Mouse (Mus musculus) right cerebral cortex, postnatal 4 days (tissue): ENCODE measurements around the gene Rasgrf2.

Experiments used
- DNase-seq: peaks from one replicate; pipeline ENCODE4 v3.0.0-alpha.2; 2022

Gene Rasgrf2

DNA sequence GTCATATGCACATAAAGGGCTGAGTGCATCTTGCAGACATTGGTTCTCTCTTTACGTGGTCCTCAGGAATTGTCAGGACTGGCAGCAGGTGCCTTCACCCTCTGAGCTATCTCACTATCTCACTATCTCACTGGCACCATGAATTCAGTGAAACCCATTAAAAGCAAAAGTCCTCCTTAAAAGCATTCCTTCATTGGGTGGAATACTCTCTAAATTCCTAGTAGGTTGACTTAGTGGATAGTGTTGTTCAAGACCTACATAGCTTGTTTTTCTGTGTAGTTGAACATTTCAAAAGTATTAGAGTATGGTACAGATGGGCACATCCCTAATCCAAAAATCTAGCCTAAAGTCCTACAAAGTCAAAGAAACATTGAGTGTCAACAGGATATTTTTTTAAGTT is 199.3 kb downstream of the Rasgrf2 start:
- no peak for DNase-seq

DNA sequence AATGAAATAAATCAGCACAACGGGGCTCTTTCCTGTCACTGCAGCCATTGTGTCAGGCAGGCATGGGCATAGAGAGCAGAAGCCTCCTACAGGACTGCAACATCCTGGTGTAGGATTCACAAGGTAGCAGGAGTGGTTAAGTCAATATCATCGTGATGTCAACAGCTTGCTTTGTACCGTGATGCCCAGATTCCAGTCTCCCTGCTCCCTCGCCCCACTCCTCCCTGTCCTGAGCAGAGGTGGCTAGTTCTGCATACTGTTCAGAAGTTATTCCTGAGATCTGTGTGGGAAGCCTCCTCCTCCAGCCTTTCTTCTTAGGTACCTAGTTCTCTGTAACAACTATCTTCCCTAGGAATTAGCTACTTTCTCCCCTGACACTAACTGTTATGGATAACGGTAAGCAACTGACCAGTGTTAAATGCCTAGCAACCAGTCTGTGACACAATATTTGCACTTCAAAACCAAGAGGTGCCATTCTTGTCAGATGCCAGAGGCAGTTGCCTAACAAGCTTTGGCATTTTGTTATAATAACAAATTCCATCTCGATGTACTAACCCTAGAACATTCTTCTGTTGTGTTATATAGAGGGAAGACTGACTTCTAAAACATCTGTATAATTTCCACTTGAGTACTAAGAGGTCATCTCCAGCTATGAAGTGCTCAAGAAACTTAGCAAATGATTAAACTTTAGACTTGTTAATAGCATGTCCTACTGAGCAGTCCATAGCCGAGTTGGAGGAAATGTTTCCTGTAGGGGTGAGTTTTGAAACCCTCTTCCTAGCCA is 201.3 kb downstream of the Rasgrf2 start:
- no peak for DNase-seq

DNA sequence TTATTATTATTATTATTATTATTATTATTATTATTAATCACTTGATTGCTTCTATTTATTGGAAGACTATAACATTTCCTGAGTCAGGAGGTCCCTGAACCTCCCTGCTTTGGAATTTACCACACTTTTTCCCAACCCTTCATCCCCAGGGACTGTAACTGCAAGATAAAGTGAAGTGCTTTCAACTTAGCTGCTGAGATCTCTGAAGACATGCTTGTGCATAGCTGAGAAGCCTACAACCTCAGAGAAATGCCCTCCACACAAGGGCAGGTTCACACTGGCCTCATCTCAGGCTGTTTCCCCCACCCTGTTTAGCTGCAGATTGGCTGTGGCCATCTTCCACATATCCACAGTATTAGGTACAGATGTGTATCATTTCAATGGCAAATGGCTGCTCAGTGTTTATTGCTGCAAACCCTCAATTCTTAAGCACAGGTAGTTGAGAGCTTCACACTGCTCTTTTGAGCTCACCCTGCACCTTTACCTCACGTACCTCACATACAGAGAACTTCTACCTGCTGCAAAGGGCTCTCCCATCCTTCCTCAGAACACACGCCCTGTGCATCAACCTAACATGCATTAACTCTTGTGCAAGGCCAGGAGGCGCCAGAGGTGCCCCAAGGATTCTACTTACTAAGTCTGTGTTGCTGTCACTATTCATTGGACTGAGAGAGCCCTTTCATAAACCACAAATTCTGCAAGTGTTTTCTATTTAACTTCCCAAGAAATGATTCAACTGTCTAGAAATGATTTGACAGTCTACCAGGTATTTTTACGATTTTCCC is 202.7 kb downstream of the Rasgrf2 start:
- no peak for DNase-seq

DNA sequence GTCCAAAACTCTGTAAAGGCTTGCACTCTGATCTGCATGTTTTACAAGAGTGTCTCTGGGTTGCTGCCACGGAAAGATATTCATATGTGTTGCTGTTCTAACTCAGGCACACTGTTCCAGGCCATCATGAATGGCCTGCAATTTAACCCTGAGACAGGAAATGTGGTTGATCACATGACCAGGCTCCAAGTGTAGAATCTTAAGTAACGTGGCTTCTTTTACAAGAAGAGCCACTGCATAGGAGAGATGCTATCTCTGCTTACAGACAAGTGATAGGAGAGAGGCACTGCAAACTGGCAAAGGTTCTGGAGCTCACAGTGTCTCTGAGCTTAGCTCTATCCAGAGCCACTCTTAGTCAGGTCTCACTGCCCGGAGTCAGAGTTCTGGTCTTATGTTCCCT is 210.4 kb downstream of the Rasgrf2 start:
- no peak for DNase-seq

GRCm38 (mm10) chr13:91918764-91919163 is 212.7 kb downstream of the Rasgrf2 start:
- no peak for DNase-seq

DNA sequence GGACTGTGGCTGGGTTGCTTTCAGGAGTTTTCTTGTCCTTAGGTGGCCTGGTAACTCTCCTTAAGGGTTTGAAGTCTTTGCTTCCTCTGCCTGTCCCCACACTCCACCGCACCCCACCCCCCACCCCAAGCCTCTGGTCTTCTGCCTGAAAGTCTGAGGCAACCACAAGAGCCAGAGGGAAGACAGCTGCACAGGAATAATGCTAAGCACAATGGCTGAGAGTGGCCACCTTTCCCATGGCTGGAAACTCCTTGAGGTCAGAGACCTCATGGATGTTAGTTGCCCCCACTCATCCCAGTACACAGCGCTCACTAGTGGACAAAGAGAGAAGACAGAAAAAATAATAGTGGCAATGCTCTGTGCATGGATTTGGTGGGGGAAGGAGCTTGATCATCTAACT is 213.6 kb downstream of the Rasgrf2 start:
- no peak for DNase-seq

DNA sequence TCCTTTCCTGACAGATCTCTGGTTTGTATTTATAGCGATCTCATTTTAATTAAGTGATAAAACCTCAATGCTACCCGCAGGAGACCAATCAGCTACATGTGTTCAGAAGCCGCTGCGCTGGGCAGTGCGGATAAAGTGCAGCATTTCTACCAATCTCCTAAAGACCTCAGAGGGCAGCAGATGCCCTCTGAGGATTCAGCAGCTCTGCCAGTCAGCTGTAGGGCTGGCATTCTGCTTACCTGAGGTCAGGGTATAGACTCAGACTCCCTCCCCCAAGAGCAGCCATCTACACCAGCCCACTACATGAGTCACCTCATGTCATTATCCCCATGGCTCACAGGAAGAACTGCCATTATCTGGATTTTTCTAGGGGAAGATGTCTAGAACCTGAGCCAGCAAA is 215.1 kb downstream of the Rasgrf2 start:
- no peak for DNase-seq

GRCm38 (mm10) chr13:91915582-91916239 is 215.7 kb downstream of the Rasgrf2 start:
- peak; percentile 25 for DNase-seq

DNA sequence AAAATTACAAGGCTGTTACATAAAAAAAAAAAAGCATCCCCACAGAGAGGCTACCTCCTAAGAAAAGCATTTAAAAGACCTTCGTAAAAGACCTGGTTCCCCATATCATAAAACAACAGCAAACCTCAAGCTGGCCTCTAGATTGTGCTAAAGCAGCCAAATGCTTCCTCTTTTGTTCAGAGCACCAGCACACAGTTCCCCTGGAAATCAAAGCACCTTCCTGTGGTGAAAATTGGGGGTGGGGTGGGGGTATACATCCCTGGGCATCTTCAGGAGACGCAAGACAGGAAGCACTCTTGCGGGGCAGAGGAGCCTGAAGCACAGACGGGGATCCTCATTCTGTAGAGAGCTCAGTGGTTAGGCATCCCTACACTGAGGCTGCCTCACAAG is 216.3 kb downstream of the Rasgrf2 start:
- no peak for DNase-seq

GRCm38 (mm10) chr13:91911652-91912051 is 219.8 kb downstream of the Rasgrf2 start:
- no peak for DNase-seq

DNA sequence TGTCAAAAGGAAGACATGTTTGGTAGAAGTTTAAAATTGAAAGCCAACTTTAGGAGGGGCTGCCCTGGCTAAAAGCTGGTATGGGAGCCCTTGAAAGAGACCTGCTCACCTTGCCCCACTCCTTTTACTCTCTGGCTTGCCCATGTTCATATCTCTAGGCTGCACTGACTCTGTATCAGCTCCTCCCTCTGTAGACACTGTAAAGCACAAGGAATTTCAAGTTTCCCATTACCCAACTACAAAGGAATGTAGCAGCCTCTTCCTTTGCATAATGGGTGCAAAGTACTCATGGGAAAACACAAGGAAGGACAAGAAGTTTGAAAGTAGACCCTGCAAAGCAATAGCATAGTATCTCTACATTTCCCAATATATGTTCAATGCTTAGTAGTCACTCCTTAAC is 220.2 kb downstream of the Rasgrf2 start:
- DNase-seq, result no peak

DNA sequence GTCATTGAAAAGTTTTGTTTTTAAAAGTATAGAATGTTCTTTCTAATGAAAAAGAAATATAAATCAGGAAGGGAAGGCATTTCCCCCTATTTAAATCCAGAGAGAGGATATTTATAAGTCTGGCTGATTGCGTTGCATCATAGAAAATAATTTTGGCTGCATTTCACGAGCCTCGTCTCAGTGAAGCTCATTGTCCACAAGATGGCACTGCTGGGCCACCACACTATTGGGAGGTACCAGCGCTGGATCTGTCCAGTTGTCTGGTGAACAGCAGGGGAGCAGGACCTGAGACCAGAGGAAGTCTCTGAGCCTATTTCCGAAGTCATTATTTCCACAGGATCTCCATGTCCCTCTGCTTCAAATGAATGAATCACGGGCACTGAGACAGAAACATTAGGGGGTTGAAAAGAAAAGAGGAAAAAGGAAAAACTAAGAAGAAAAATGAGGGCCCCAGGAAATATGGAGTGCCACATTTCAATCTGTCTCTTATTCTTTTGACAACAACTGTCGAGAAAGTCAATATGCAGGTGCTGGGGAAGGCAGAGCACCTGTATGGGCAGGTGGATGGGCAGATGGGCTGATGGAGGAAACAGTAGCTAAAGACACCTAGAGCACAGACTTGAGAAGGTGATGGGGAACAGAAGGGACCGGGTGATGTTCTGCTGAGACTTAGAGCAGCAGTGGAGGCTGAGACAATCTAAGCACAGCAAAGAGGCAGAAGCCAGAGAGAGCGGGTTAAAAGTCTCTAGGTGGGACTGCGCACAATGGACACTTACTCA is 223.1 kb downstream of the Rasgrf2 start:
- DNase-seq, result peak; percentile 77

DNA sequence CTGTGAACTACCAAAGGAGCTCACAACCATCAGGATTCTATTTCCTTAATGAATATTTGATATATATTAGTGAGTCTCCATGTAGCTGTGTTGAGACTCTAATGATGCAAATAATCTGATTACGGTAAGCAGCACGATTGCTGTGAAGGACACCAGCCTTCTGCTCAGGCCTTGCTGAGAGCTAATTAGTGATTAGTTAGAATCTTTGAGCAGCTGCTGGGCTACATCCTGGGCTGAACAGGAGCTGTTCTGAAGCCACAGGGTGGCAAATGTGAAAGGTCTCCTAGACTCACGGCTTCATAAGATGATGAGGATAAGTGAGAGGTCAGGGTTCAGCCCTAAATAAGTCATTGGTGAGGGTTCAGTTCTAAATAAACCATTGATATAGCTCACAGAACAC is 225.1 kb downstream of the Rasgrf2 start:
- DNase-seq, result no peak

DNA sequence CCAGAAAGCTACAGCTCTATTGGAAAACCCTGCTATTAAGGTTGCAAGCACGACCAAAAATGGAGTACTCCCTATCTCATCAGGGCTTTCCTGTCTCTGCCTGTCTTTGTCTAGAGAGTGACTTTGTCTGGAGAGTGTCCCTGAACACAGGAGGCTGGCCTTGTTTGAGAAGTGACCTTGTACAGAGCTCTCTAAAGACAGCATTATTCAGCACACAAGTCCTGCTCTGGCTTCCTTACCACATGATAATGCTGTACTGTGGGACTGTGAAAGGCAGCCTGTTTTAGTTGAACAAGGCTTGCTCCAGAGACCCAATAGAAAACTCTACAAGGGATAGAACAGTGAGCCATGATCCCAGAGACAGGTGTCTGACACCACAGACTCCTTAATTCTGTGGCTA is 235.0 kb downstream of the Rasgrf2 start:
- DNase-seq, result no peak

- DNase-seq, result no peak
These were observed 238.3 kb downstream of the Rasgrf2 start for GRCm38 (mm10) chr13:91893132-91893531.

DNA sequence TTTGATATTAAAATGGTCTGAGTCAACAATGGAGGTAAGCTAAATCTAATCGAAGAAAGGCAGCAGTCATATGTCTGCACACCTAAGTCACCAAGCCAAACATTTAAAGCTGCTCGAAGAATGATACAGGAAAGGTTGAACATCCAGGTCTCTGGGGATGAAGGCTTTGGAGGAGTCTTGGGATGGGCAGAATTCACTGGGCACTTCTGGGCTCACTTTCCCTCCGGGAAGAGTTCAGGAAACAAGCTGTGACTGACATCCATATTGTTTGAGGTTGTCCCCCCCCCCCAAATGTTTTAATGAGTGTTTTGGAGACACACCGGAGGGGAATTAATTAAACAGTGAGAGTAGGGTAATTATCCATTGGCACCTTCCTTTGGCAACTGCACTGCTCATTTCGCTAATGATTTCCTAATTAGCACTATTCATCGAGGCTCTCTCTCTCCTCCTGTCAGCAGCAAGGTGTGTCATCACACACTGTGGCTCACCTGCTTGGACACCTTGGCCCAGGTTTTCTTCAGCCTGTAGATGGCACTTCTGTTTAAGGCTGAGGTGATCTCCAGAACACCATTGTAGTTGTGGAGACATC is 241.3 kb downstream of the Rasgrf2 start:
- DNase-seq, result no peak

GRCm38 (mm10) chr13:91884714-91885386 is 246.6 kb downstream of the Rasgrf2 start:
- no peak for DNase-seq

DNA sequence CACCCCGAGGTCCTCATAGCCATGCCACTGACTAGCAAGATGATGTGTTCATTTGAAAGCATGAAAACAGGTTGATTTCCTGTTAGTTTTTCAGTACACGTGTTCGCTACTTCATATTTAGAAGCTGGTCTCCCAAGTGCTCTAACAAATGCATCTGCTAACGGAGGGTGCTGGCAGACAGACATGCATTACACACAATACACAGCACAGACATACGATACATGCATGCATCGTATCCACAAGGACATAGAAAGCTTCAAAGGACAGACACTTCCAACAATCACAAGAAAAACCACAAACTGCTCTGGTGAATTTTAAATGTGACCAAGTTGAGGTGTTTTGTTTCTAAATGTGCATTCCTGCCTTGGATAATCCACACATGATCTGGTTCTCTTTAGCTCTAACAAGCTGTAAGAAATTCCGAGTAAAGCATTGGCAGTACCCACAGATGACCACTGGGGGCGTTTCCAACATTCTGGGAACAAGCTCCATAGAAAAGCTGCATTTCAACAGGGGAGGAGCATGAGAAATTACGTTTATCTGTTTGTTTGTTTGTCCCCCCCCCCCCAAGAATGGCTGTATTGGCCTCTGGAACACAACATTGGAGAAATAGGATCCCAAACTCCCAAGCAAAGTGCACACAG is 249.5 kb downstream of the Rasgrf2 start:
- peak; percentile 78 for DNase-seq

DNA sequence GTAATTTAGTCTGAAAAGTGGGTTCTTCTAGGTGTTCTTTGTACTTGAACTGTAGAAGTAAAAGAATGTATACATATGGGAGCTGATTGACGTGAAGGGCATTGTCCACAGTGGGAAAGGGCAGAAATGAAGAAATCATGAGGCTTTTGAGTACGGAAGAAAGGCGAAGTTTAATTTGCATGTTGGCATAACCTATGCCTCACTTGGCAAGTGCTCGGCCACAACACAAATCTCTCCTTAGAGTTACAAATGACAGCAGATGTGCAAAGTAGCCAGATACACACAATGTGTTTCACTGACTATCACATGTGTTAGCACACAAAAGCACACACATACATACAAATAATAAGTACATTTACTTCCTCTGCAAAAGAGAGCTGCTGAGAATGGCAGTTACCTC is 251.2 kb downstream of the Rasgrf2 start:
- DNase-seq, result no peak

GRCm38 (mm10) chr13:91877996-91878395 is 253.5 kb downstream of the Rasgrf2 start:
- DNase-seq, result no peak

GRCm38 (mm10) chr13:91877350-91877749 is 254.1 kb downstream of the Rasgrf2 start:
- DNase-seq, result no peak
